Mouse (Mus musculus) G1E (cell line): Measurements from ENCODE around the gene Map2k7.

Source experiments
- CTCF ChIP-seq: IDR thresholded peaks from 2 replicates; pipeline ENCODE4 v1.5.1; 2012; ENCODE audit warnings: low read depth, low read length, inconsistent platforms, mixed read lengths
- GATA1 ChIP-seq: IDR thresholded peaks from 2 replicates; pipeline ENCODE4 v1.6.1; 2012; ENCODE audit warnings: borderline replicate concordance, low read length, inconsistent platforms, mixed read lengths
- POLR2AphosphoS5 ChIP-seq: IDR thresholded peaks from 2 replicates; pipeline ENCODE4 v1.6.1; 2012; ENCODE audit warnings: low read depth, low read length, inconsistent platforms; ENCODE audit not compliant: insufficient replicate concordance
- TAL1 ChIP-seq: conservative IDR thresholded peaks from 2 replicates; pipeline ENCODE4 v1.6.1; 2012; ENCODE audit warnings: low read depth, low read length, inconsistent platforms, mixed read lengths

- TF ChIP-seq CTCF (no peak), TAL1 (no peak), GATA1 (no peak), POLR2AphosphoS5 (no peak)
Observed at GRCm38 (mm10) chr8:4201321-4201720, 37.2 kb upstream of the Map2k7 start.
